Mouse (Mus musculus) spleen, postnatal 14 days (tissue): ENCODE results near the gene Gm21915.

Experiments
- DNase-seq, 2 experiments: peaks; one replicate each; pipeline ENCODE4 v3.0.0; 2021 to 2022; ENCODE audit warnings: low spot score in 2 of 2

Gene Gm21915

GRCm38 (mm10) chr9:40717182-40717874 lies 46.9 kb downstream of the Gm21915 start:
- DNase-seq: no peak

- no peak for DNase-seq
These were observed 47.4 kb downstream of the Gm21915 start for GRCm38 (mm10) chr9:40717875-40718185.
